Mouse (Mus musculus) activated CD4-positive, CD25-positive, alpha-beta regulatory T cell, adult 4 months (primary cell): ENCODE data around the gene Pgls. TPM values are rescaled to one million over a fixed set of nuclear protein-coding genes. Genes with fewer than 3 reads are reported as not detected.

Experiments used
- ATAC-seq: one replicate; pipeline ENCODE4 v1.8.0; 2017
- polyA plus RNA-seq, 2 experiments: library from polyadenylated mRNA; unstranded; fragments of 100-300 nt; shearing (Covaris generic); gene quantifications; one replicate each; pipeline ENCODE4 v1.2.1; 2017

The Pgls gene
- polyA plus RNA-seq, 2 experiments from 2014 or later, result 77.4 to 87.4 TPM

- ATAC-seq, result peak; percentile 34
These were observed 22.3 kb upstream of the Pgls start for GRCm38 (mm10) chr8:71569366-71570290.

- peak; percentile 90 for ATAC-seq
These were observed 21.6 kb upstream of the Pgls start for GRCm38 (mm10) chr8:71570291-71570954.

- no peak for ATAC-seq
These were observed 19.9 kb upstream of the Pgls start for GRCm38 (mm10) chr8:71572077-71572476.

- no peak for ATAC-seq
These were observed 18.9 kb upstream of the Pgls start for GRCm38 (mm10) chr8:71572847-71573633.

- ATAC-seq, result no peak
These were observed 17.6 kb upstream of the Pgls start for GRCm38 (mm10) chr8:71574426-71574825.

GRCm38 (mm10) chr8:71575020-71575419 is 17.0 kb upstream of the Pgls start:
- no peak for ATAC-seq

- no peak for ATAC-seq
These were observed 14.1 kb upstream of the Pgls start for GRCm38 (mm10) chr8:71577856-71578387.

- no peak for ATAC-seq
These were observed 13.0 kb upstream of the Pgls start for GRCm38 (mm10) chr8:71579009-71579408.

- no peak for ATAC-seq
These were observed 12.5 kb upstream of the Pgls start for GRCm38 (mm10) chr8:71579476-71579875.

GRCm38 (mm10) chr8:71580201-71580600 is 11.8 kb upstream of the Pgls start:
- ATAC-seq, result no peak

GRCm38 (mm10) chr8:71586891-71587290 is 5.1 kb upstream of the Pgls start:
- ATAC-seq, result no peak

- ATAC-seq, result no peak
These were observed 3.2 kb upstream of the Pgls start for GRCm38 (mm10) chr8:71588762-71589161.

GRCm38 (mm10) chr8:71591017-71591416 is 959 bp upstream of the Pgls start:
- ATAC-seq, result no peak

- ATAC-seq, result peak; percentile 17
These were observed 596 bp downstream of the Pgls start for GRCm38 (mm10) chr8:71592374-71593170.

GRCm38 (mm10) chr8:71593556-71594323 is 1.8 kb downstream of the Pgls start:
- no peak for ATAC-seq

- no peak for ATAC-seq
These were observed 2.3 kb downstream of the Pgls start for GRCm38 (mm10) chr8:71594324-71594722.

GRCm38 (mm10) chr8:71595862-71596261 is 3.9 kb downstream of the Pgls start:
- ATAC-seq, result peak; percentile 38

GRCm38 (mm10) chr8:71596384-71596783 is 4.4 kb downstream of the Pgls start:
- no peak for ATAC-seq

GRCm38 (mm10) chr8:71596798-71597197 is 4.8 kb downstream of the Pgls start:
- no peak for ATAC-seq

- ATAC-seq, result no peak
These were observed 5.5 kb downstream of the Pgls start, which contains the start of gene Fam129c for GRCm38 (mm10) chr8:71597451-71597850. Fam129c (plus strand) TSS chr8:71597648.

GRCm38 (mm10) chr8:71598375-71598774 is 6.4 kb downstream of the Pgls start:
- ATAC-seq, result no peak
